Mouse (Mus musculus) midbrain, embryonic 16.5 days (tissue): Measurements from ENCODE around the gene Myd88. TPM values are rescaled to one million over a fixed set of nuclear protein-coding genes. Genes with fewer than 3 reads are reported as not detected.

ENCODE experiments used
- ATAC-seq: fragments of 200-750 bp; cut with Nextera tagmentation; 2 replicates; pipeline ENCODE4 v1.8.0; 2017; ENCODE audit warnings: moderate TSS enrichment
- H3K27ac ChIP-seq: fragments of 300-500 bp; sonication (generic); 2 replicates; pipeline ENCODE4 v1.5.1; 2014; ENCODE audit warnings: mild to moderate bottlenecking, low read length, mixed read lengths
- H3K27me3 ChIP-seq: fragments of 300-500 bp; sonication (generic); 2 replicates; pipeline ENCODE4 v1.6.1; 2014; ENCODE audit warnings: low read depth, low read length, mixed read lengths; ENCODE audit not compliant: control insufficient read depth, insufficient read depth
- H3K36me3 ChIP-seq: fragments of 300-500 bp; sonication (generic); 2 replicates; pipeline ENCODE4 v1.6.1; 2014; ENCODE audit warnings: mild to moderate bottlenecking, low read length, moderate library complexity, mixed read lengths; ENCODE audit not compliant: control insufficient read depth, insufficient read depth
- H3K4me1 ChIP-seq: fragments of 300-500 bp; sonication (generic); 2 replicates; pipeline ENCODE4 v1.6.1; 2014; ENCODE audit warnings: mild to moderate bottlenecking, low read length, mixed read lengths; ENCODE audit not compliant: control insufficient read depth, insufficient read depth
- H3K4me2 ChIP-seq: fragments of 300-500 bp; sonication (generic); 2 replicates; pipeline ENCODE4 v1.6.1; 2014; ENCODE audit warnings: mild to moderate bottlenecking, low read length, mixed read lengths
- H3K4me3 ChIP-seq: fragments of 300-500 bp; sonication (generic); 2 replicates; pipeline ENCODE4 v1.5.1; 2014; ENCODE audit warnings: low read depth, mild to moderate bottlenecking, low read length, moderate library complexity, mixed read lengths
- H3K9ac ChIP-seq: fragments of 300-500 bp; sonication (generic); 2 replicates; pipeline ENCODE4 v1.6.1; 2014; ENCODE audit warnings: low read depth, low read length, mixed read lengths
- H3K9me3 ChIP-seq: fragments of 300-500 bp; sonication (generic); replicated peaks from 2 replicates; pipeline ENCODE4 v1.6.1; 2014; ENCODE audit warnings: mild to moderate bottlenecking, low read length, mixed read lengths; ENCODE audit not compliant: control insufficient read depth, poor library complexity, severe bottlenecking
- WGBS: fragments of 180-500 bp; shearing (Covaris S2); extraction: QIAGEN DNeasy Blood & Tissue Kit; methylation state at CpG from one replicate; pipeline ENCODE4 v1.1.7; 2014; 5-methylcytosine and 5-hydroxymethylcytosine counted together
- polyA plus RNA-seq: library from polyadenylated mRNA; unstranded; fragments of >200 nt; fragmentation: Nextera tagmentation; extraction: Ambion mirVana; gene quantifications from 2 replicates; pipeline ENCODE4 v1.2.1, GENCODE M21; 2015

Gene Myd88
- polyA plus RNA-seq, 1 experiment from 2014 or later: 5.8 TPM

GRCm38 (mm10) chr9:119290791-119291190, 50.4 kb downstream of the Myd88 start:
- H3K4me1 ChIP-seq: no peaks in the 10 kb centered on the region
- no peak overlapping the region for H3K4me2 ChIP-seq
- no peak overlapping the region for H3K9ac ChIP-seq
- no peak overlapping the region for H3K27ac ChIP-seq
- WGBS: 59% methylated on average over 3 of the region's 3 CpGs
- H3K27me3 ChIP-seq: no peaks in the 10 kb centered on the region
- H3K36me3 ChIP-seq: no peaks in the 10 kb centered on the region; the same call in 1 of the 2 replicates
- no peaks in the 10 kb centered on the region for H3K9me3 ChIP-seq
- ATAC-seq: no peak
- no peak overlapping the region for H3K4me3 ChIP-seq

Other genes starting within 250 kb of the Myd88 start
- 15.9 and 16.9 TPM in 2 replicates for gene Plcd1, start 247.9 kb downstream of the Myd88 start, polyA plus RNA-seq
- gene Dlec1, start 238.9 kb downstream of the Myd88 start, polyA plus RNA-seq: 1.5 and 1.9 TPM in 2 replicates
- 2.8 and 4.5 TPM in 2 replicates for gene Acaa1b, start 184.3 kb downstream of the Myd88 start, polyA plus RNA-seq
- not detected in 2 replicates for gene Gm47289, start 182.2 kb downstream of the Myd88 start, polyA plus RNA-seq
- not detected in 2 replicates for gene Slc22a13, start 132.3 kb downstream of the Myd88 start, polyA plus RNA-seq
- gene Oxsr1, start 19.0 kb downstream of the Myd88 start, polyA plus RNA-seq: 13.0 and 14.6 TPM in 2 replicates
- 113 and 116 TPM in 2 replicates for gene Acaa1a, start 1.7 kb downstream of the Myd88 start, polyA plus RNA-seq
- gene Xylb, start 16.0 kb upstream of the Myd88 start, polyA plus RNA-seq: 2.7 and 4.3 TPM in 2 replicates
- gene Slc22a14, start 24.1 kb upstream of the Myd88 start, polyA plus RNA-seq: 0.11 TPM in 1 of 2 replicates, not detected in the other
- gene Acvr2b, start 60.7 kb upstream of the Myd88 start, polyA plus RNA-seq: 28.4 and 36.0 TPM in 2 replicates
- 53.3 and 58.6 TPM in 2 replicates for gene Exog, start 103.5 kb upstream of the Myd88 start, polyA plus RNA-seq
- gene Scn5a, start 237.6 kb upstream of the Myd88 start, polyA plus RNA-seq: 0.29 and 0.40 TPM in 2 replicates